Mouse (Mus musculus) liver, adult 2 months (tissue): ENCODE measurements at regions not wholly inside any gene's neighbourhood (a gene's known extent, or its start where the extent isn't known, plus 50 kb on each side); places are given as distances from the start of the nearest gene placed in this dataset.

Experiments
- CTCF ChIP-seq: fragments of 200-500 bp; IDR thresholded peaks from 2 replicates; pipeline ENCODE4 v1.5.1; 2011; ENCODE audit warnings: low read depth, low read length, control low read depth
- POLR2A ChIP-seq: fragments of 200-500 bp; IDR thresholded peaks from 2 replicates; pipeline ENCODE4 v1.6.1; 2011; ENCODE audit warnings: low read length, control low read depth; ENCODE audit not compliant: insufficient read depth; ENCODE audit errors: extremely low read depth

GRCm38 (mm10) chr6:127348770-127349409 is 97.8 kb upstream of the Parp11 start:
- TF ChIP-seq CTCF = no peak
- no peak for TF ChIP-seq POLR2A
